Mouse (Mus musculus) liver, postnatal 0 days (tissue): ENCODE data around the gene Casp2.

Experiments used
- CTCF ChIP-seq: sonication (generic); IDR thresholded peaks from 2 replicates; pipeline ENCODE4 v1.5.1; 2016; ENCODE audit warnings: antibody characterized with exemption, low read depth
- EP300 ChIP-seq: IDR thresholded peaks from 2 replicates; pipeline ENCODE4 v1.6.1; 2016; ENCODE audit warnings: antibody characterized with exemption, low read depth, mild to moderate bottlenecking

- TF ChIP-seq CTCF (no peak), EP300 (no peak)
Observed at GRCm38 (mm10) chr6:42260430-42260829, 4.4 kb upstream of the Casp2 start.
